Mouse (Mus musculus): ENCODE data around the gene Higd1c. TPM values are rescaled to one million over a fixed set of nuclear protein-coding genes. Genes with fewer than 3 reads are reported as not detected.

Gene Higd1c
- polyA plus RNA-seq, 1 experiment from 2014 or later, result not detected

- Histone ChIP-seq H3K4me2 (ENCODE audit: low read length) (peak overlapping the region; percentile 69), H3K9ac (ENCODE audit: low read length) (peak overlapping the region; percentile 85), H3K4me3 (ENCODE audit: low read depth, low read length) (peak overlapping the region; percentile 93), H3K36me3 (ENCODE audit: control insufficient read depth, insufficient read depth, low read length) (no peaks in the 10 kb centered on the region), H3K4me1 (ENCODE audit: control insufficient read depth, insufficient read depth, low read length) (peaks cover 12% of the 10 kb centered on the region), H3K9me3 (replicated peaks; ENCODE audit: control insufficient read depth, low read length) (no peaks in the 10 kb centered on the region), H3K27me3 (replicated peaks; ENCODE audit: control insufficient read depth, insufficient read depth, low read length) (peaks cover 23% of the 10 kb centered on the region), H3K27ac (ENCODE audit: low read depth, low read length) (no peak overlapping the region)
- WGBS, result under 1% methylated on average over 33 of the region's 44 CpGs
- peak; percentile 33 for DNase-seq (ENCODE audit: low spot score)
- ATAC-seq, result peak; percentile 73
Measured at GRCm38 (mm10) chr15:100422476-100422875, 58.1 kb downstream of the Higd1c start.

DNA sequence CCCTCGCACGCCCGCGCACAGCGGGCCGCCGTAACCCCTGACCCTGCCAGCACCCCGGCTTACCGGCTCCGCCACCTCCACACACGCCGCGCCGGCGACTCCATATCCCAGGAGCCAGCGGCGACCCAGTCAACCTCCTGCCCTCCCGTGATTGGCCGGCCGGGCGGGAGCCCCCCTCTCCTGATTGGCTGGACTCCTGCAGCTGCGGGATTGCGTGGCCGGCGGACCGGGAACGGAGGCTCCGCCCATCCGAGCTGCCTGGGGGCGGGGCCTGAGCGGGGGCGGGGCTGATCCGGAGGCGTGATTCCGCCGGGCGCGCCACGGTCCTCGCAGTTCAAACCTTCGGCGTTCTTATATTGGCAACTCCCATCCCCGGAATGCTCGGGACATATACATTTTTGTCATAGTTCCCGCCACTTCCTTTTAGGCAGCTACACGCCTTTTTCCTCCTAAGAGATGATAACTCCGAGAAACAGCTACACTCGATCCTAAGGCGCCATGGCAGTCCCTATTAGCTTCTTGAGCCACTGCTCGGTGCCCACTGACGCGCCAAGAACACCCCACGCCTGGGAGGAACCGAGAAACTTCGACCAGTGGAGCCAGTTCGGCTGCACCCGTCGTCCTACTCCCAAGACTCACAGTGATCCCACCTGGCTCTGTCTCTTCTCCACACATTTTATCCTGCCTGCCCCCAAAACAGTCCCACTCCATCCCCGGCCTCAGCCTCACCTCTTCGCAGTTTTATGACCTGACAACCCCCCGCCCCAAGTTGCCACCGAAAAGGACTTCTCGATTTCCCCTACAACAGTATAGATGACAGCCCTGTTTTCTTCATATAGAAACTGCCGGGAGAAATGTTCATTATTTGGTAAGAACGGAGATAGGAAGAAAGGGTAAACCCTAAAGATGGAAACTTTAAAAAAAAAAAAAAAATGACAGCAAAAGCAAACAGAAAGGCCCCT lies 58.8 kb downstream of the Higd1c start:
- H3K27ac ChIP-seq (ENCODE audit: low read depth, low read length), result no peak overlapping the region
- peaks cover 12% of the 10 kb centered on the region for H3K4me1 ChIP-seq (ENCODE audit: control insufficient read depth, insufficient read depth, low read length)
- peak overlapping the region; percentile 69 for H3K4me2 ChIP-seq (ENCODE audit: low read length)
- 1% methylated on average over 64 of the region's 65 CpGs for WGBS
- H3K9ac ChIP-seq (ENCODE audit: low read length), result peak overlapping the region; percentile 85
- no peaks in the 10 kb centered on the region for H3K9me3 ChIP-seq (replicated peaks; ENCODE audit: control insufficient read depth, low read length)
- ATAC-seq (peak; percentile 99), DNase-seq (ENCODE audit: low spot score) (peak; percentile 97)
- H3K36me3 ChIP-seq (ENCODE audit: control insufficient read depth, insufficient read depth, low read length), result no peaks in the 10 kb centered on the region
- H3K4me3 ChIP-seq (ENCODE audit: low read depth, low read length), result peak overlapping the region; percentile 93
- peaks cover 23% of the 10 kb centered on the region for H3K27me3 ChIP-seq (replicated peaks; ENCODE audit: control insufficient read depth, insufficient read depth, low read length)

DNA sequence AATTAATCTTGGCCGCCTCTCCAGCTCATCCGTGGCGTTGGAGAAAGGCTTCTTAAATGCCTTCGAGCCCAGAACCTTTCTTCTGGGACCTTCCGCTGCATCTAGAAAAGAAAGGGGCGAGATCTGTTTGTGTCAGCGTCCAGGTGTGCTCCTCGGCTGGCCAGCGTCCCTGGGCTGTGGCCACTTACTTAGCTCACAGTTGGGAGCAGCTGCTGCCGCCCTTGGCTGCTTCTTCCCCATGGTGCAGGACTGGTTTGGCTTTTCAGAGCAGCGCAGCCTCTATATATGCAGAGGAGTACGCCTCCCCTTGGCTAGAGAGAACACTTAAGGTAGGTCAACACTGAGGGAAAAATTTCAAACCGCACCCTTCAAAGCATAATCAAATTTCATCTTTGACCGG lies 59.6 kb downstream of the Higd1c start:
- H3K27me3 ChIP-seq (replicated peaks; ENCODE audit: control insufficient read depth, insufficient read depth, low read length), result peaks cover 23% of the 10 kb centered on the region
- DNase-seq (ENCODE audit: low spot score), result peak; percentile 18
- peaks cover 12% of the 10 kb centered on the region for H3K4me1 ChIP-seq (ENCODE audit: control insufficient read depth, insufficient read depth, low read length)
- H3K36me3 ChIP-seq (ENCODE audit: control insufficient read depth, insufficient read depth, low read length), result no peaks in the 10 kb centered on the region
- ATAC-seq, result no peak
- H3K27ac ChIP-seq (ENCODE audit: low read depth, low read length), result no peak overlapping the region
- 3% methylated on average over 14 of the region's 14 CpGs for WGBS
- peak overlapping the region; percentile 10; the same call in 1 of the 2 replicates for H3K9ac ChIP-seq (ENCODE audit: low read length)
- peak overlapping the region; percentile 69 for H3K4me2 ChIP-seq (ENCODE audit: low read length)
- no peaks in the 10 kb centered on the region for H3K9me3 ChIP-seq (replicated peaks; ENCODE audit: control insufficient read depth, low read length)
- H3K4me3 ChIP-seq (ENCODE audit: low read depth, low read length), result peak overlapping the region; percentile 93

DNA sequence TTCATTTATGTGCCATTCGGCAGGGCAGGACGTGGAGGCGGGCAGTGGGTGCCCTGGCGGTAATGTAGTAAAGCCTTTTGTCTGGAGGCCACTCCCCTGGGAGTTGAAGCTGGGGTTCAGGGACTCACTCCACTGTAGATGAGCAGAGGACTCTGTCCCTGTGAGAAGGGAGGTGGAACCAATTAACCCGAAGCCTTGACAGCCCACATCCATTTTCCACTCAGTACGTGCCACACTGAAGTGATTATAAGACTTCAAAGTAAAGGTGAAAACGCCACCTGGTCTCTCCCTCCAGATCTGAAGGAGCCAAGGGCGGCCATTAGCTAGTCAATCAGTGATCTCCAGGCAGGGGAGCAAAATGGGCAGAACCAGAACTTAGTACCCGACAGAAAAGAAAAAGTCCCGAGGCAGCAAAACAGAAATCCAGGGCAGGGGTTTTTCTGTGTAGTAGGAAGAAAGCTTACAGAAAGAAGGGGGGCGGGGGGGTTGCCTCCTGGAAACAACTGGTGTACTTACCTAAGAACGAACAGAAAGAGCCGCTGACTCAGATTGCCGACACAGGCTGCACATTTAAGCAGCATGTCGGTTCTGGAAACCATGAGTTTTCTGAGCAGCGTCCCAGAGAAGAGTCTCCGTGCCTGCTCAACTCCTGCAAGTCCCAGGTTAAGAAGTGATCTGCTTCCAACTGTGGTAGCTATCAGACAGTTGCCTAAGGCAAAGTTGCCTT lies 60.2 kb downstream of the Higd1c start, which contains the start of gene Slc11a2:
Gene Slc11a2 (minus strand): TSS at position 677 of the 727 bp plus-strand sequence.
- peak within 1 kb of the TSS; percentile 69 for H3K4me2 ChIP-seq (ENCODE audit: low read length)
- 22% methylated on average over 17 of the region's 17 CpGs for WGBS
- peaks cover 12% of the 10 kb centered on the region for H3K4me1 ChIP-seq (ENCODE audit: control insufficient read depth, insufficient read depth, low read length)
- no peak for DNase-seq (ENCODE audit: low spot score)
- no peak within 1 kb of the TSS for H3K27ac ChIP-seq (ENCODE audit: low read depth, low read length)
- peak within 1 kb of the TSS; percentile 93 for H3K4me3 ChIP-seq (ENCODE audit: low read depth, low read length)
- H3K9me3 ChIP-seq (replicated peaks; ENCODE audit: control insufficient read depth, low read length), result no peaks in the 10 kb centered on the region
- ATAC-seq, result no peak
- peaks cover 23% of the 10 kb centered on the region for H3K27me3 ChIP-seq (replicated peaks; ENCODE audit: control insufficient read depth, insufficient read depth, low read length)
- H3K36me3 ChIP-seq (ENCODE audit: control insufficient read depth, insufficient read depth, low read length), result no peaks in the 10 kb centered on the region
- H3K9ac ChIP-seq (ENCODE audit: low read length), result peak within 1 kb of the TSS; percentile 10; the same call in 1 of the 2 replicates

DNA sequence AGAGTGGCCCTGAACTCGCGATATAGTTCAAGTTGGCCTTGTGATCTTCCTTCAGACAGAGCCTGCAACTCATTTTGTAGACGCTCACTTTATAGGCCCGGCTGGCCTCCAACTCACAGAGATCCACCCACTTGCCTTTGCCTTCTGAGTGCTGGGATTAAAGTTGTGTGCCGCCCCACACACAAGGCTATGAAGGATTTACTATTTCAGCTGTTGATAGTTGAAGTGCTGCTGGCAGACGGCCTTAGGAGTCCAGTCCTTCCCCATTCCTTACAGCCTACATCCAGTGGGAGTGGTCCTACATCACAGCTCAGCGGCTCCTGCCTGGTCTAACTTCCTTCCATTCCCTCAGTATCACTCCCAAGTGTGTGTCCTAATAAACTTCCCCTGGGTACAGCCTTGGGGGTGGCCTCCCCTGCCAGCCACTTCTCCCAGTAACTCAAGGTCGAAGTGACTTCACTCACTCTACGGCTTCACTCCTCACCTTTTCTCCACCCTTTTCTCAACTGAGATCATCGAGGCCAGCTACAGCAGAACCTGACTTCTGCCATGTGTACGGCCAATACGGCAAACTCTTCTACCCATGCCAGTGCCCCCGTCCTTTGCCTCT lies 64.1 kb downstream of the Higd1c start:
- H3K36me3 ChIP-seq (ENCODE audit: control insufficient read depth, insufficient read depth, low read length), result no peaks in the 10 kb centered on the region
- no peak overlapping the region for H3K27ac ChIP-seq (ENCODE audit: low read depth, low read length)
- 85% methylated on average over 13 of the region's 13 CpGs for WGBS
- no peak overlapping the region for H3K4me2 ChIP-seq (ENCODE audit: low read length)
- DNase-seq (ENCODE audit: low spot score) (no peak), ATAC-seq (no peak)
- no peak overlapping the region for H3K4me3 ChIP-seq (ENCODE audit: low read depth, low read length)
- H3K9ac ChIP-seq (ENCODE audit: low read length), result no peak overlapping the region
- H3K9me3 ChIP-seq (replicated peaks; ENCODE audit: control insufficient read depth, low read length), result no peaks in the 10 kb centered on the region
- peaks cover 23% of the 10 kb centered on the region for H3K27me3 ChIP-seq (replicated peaks; ENCODE audit: control insufficient read depth, insufficient read depth, low read length)
- H3K4me1 ChIP-seq (ENCODE audit: control insufficient read depth, insufficient read depth, low read length), result peaks cover 6% of the 10 kb centered on the region

- Histone ChIP-seq H3K36me3 (ENCODE audit: control insufficient read depth, insufficient read depth, low read length) (no peaks in the 10 kb centered on the region), H3K27ac (ENCODE audit: low read depth, low read length) (no peak overlapping the region), H3K4me2 (ENCODE audit: low read length) (no peak overlapping the region), H3K9ac (ENCODE audit: low read length) (no peak overlapping the region), H3K9me3 (replicated peaks; ENCODE audit: control insufficient read depth, low read length) (no peaks in the 10 kb centered on the region), H3K4me1 (ENCODE audit: control insufficient read depth, insufficient read depth, low read length) (no peaks in the 10 kb centered on the region), H3K4me3 (ENCODE audit: low read depth, low read length) (no peak overlapping the region), H3K27me3 (replicated peaks; ENCODE audit: control insufficient read depth, insufficient read depth, low read length) (peaks cover 6% of the 10 kb centered on the region)
- WGBS, result 80% methylated on average over 11 of the region's 11 CpGs
- ATAC-seq (no peak; the same call in 1 of the 2 replicates), DNase-seq (ENCODE audit: low spot score) (peak; percentile 39)
Measured at GRCm38 (mm10) chr15:100429959-100430565, 65.7 kb downstream of the Higd1c start.

DNA sequence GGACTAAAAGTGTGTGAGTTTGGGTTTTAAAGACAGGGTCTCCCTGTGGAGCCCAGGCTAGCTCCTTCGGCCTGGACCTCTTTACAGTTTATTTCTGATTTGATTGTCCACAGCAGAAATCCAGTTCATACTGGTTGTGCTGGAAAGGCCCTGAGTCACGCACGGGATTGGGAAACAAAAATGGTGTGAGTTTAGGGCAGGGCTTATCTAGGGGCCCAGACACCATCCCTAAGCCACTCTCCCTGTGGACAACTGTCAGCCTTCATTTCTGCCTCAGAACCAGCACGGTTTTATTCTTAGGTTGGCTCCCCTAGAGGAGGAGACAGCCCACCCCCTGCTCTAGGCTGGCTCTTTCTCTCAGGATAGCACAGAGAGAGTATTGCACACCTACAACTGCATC lies 68.9 kb downstream of the Higd1c start:
- Histone ChIP-seq H3K27me3 (replicated peaks; ENCODE audit: control insufficient read depth, insufficient read depth, low read length) (no peaks in the 10 kb centered on the region), H3K4me1 (ENCODE audit: control insufficient read depth, insufficient read depth, low read length) (no peaks in the 10 kb centered on the region), H3K4me2 (ENCODE audit: low read length) (no peak overlapping the region), H3K36me3 (ENCODE audit: control insufficient read depth, insufficient read depth, low read length) (no peaks in the 10 kb centered on the region), H3K27ac (ENCODE audit: low read depth, low read length) (no peak overlapping the region), H3K4me3 (ENCODE audit: low read depth, low read length) (no peak overlapping the region), H3K9ac (ENCODE audit: low read length) (no peak overlapping the region), H3K9me3 (replicated peaks; ENCODE audit: control insufficient read depth, low read length) (no peaks in the 10 kb centered on the region)
- no peak for DNase-seq (ENCODE audit: low spot score)
- ATAC-seq, result no peak
- 72% methylated on average over 4 of the region's 4 CpGs for WGBS
